Mouse (Mus musculus) embryo, embryonic 10 days (tissue): ENCODE results near the gene Maml3.

Source experiments
- DNase-seq: peaks from one replicate; pipeline ENCODE4 v3.0.0-alpha.2; 2015; ENCODE audit warnings: low spot score

The Maml3 gene

DNA sequence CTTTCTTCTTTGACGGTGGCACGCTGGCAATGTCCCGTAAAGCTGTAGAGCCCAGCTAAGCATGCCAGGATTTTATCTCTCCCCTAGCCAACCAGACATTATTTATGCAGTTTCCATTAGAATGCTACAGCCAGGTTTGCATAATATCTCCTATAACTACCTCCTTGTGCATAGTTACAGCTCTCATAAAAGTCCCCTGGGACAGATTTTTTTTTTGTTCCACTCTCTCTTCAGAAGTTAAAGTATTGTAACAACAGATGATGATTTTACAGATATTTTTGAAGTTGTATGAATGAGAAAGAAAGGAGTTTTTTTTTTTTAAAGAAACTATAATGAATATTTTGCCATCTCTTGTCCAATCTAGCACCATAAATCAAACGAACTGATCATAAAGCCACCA, 232.1 kb downstream of the Maml3 start:
- DNase-seq = no peak

DNA sequence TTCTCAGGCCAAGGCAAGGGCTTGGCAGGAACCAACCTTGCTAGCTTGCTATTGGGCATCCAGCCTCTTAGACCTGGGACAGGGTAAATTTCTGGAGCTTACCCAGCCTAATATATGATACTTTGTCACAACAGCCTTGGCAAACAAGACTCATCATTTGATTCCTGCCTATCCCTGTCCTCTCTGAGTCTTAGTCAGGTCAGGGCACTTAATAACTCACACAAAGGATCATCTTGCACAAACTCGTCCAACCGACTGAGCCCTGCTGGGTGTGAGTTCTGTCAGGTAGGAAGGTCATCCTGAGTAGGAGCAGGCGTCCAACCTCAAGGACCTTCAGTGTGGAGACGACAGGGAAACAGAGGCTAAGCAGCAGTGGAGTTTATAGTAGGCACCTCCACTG, 233.5 kb downstream of the Maml3 start:
- DNase-seq = no peak

DNA sequence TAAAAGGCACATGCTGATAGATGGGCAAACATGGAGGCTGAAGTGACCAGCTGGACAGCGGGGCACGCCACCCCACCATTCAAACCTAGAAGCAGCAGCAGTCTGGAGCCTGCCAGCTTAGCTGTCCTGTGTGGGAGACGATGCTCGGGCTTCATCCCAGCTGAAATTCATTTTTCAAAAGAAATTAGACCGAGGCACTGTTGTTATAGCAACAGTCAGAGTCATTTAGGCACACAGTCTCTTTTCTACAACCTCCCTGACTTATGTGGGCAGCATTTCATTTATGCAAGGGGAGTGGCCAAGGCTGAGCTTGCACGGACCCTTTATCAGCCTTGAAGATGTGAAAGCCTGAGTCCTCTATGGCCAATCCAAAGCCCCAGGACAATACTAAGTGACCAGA, 234.9 kb downstream of the Maml3 start:
- no peak for DNase-seq

DNA sequence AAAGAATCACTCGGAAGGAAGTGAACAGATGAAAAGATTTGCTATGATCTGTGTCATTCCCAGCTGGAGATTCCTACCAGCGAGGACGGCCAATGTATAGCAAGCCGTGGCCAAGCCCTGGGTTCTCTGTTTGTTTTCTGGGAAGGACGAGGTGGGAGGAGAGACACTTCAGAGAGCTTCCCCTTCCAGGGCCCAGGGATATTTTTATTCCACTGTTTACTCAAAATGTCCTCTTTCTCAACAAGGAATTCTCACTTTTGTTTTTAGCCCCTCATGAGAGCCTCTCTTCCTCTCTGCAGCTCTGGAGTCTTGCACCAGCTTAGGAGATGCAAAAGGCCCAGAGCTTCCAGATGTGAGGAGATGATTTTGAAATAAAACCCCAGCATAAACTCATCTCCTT, 236.0 kb downstream of the Maml3 start:
- no peak for DNase-seq

DNA sequence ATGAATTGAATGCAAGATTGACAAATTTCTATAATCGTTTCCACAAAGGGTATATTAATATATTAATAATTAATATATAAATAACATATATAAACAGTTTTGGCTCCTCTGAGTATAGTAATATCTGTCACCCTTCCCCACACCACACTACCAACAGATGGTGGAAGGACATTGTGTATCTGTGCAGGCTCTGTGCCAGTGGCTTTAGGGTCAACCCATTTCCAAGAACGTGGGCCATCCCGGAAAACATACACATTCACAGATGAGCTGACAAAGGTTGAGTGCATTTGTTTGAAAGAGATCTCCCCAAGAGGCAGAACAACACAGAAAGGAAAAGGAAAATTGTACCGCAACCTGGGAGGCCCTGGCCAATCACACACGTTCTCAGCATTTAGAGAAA, 238.4 kb downstream of the Maml3 start:
- DNase-seq = no peak

DNA sequence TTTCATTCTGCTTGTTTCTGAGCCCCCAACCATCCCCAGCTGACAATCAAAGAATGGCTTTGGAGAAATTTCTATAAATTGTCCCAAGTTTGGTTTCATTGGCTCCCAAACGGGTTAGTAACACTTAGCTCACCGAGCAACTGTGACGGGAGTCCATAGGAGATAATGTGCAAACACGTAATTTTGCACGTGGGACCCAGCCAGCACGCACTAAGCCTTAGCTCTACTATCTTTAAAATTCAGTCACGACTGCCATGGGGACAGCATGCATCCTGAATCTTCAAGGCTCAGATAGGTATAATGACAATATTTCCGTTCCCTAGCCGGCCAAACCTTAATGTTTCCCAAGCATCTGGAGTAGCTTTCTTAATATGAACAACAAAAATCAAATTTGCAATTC, 243.2 kb downstream of the Maml3 start:
- no peak for DNase-seq

DNA sequence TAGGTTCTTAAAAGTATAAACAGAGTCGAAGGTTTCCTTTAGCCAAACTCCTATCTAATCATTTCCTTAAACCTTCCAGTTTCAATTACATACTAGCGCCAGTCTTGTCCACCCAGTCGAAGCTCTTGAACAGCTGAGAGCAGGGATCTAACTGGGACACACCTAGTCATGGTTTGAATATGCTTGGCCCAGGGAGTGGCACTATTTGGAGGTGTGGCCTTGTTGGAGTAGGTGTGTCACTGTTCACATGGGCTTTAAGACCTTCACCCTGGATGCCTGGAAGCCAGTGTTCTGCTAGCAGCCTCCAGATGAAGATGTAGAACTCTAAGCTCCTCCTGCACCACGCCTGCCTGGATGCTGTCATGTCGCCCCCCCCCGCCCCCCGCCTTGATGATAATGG, 244.4 kb downstream of the Maml3 start:
- no peak for DNase-seq

DNA sequence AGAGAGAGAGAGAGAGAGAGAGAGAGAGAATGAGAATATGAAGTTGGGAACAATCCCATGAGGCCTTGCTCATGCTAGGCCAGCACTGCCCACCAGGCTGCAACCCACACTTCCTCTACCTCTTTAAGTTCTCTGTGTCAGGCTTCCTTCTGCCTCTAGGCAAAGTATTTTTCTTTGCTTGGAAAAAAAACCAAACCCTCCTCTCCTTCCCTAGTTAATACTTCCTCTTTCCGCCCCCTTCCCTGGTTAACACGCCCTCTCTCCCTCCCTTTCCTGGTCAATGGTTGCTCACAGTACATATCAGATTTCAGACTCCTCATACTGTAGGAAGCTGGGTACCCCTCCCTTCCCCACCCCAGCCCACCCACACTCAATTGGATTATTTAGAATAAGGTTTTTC, 245.7 kb downstream of the Maml3 start:
- no peak for DNase-seq

DNA sequence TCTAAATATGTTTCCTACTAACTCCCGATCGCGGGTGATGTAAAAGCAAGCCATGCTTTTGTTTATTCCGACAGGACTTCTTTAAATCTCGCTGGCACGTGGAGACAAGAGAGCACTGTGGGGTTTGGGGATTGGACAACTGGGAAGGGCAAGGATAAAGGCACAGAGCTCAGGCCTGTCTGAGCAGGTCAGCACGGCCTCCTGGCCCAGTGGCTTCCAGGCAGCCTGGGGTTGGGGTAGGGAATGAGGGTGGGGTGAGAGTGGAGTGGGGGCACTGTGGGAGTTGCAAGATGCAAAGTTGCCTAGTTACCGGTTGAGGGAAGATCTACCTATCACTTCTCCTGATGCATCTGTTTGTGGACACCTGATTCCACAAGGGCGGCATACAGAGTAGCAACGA, 250.7 kb downstream of the Maml3 start:
- no peak for DNase-seq

DNA sequence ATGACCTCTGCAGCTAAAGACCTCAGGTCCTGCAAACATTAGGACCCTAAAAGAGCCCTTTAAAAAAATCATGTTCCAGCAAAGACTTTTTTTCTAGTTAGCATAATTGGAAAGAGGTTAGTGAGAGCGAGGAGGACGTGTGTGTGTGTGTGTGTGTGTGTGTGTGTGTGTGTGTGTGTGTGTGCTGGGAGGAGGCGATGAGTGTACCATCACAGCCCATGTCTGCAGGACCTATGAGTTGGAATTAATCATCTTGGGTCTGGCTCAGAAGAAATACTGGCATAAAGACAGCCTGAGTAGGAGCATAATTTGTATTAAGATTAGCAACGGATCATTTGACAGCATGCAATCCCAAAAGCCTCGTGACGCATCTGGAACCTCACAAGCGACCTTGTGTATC, 251.3 kb downstream of the Maml3 start:
- no peak for DNase-seq

- DNase-seq = no peak
Observed at GRCm38 (mm10) chr3:51852692-51853091, 252.2 kb downstream of the Maml3 start.

DNA sequence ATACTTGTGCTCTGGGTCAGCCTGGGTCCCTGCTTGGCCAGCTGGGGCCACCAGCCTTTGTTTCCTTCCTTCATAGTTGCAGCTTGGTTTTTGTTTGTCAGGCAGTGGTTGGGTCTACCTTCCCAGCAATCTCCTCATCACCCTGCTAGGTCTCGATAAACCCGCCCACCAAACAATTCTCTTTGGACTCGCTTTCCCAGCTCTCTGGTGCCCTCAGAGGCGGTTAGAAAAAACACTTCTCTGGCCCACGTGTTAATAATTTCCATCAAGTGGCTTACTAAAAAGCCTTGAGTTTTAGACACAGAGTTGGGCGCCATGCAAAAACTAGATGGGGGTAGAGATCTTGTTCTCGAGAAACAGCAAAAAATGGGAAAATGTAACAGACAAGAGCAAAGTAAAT, 253.3 kb downstream of the Maml3 start:
- DNase-seq = no peak

DNA sequence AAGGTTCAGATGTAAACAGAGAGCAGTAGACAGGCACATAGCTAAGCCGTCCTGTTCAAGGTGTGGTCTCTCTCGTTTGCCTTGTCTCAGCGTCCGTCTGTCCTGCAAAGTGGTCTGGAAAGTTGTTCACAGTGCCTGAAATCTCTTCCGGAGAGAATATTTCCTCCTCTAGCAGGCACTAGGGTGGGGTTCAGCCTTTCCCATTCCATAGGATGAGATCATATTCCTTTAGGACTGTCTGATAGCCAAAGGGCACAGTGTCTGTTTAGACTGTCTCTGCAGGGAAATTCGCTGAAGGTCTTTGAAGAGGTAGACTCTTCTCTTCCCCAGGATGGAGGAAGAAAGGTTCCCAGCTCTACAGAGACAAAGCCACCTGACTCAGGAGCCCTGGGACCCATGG, 255.4 kb downstream of the Maml3 start:
- DNase-seq = no peak

GRCm38 (mm10) chr3:51847262-51847661, 257.6 kb downstream of the Maml3 start:
- no peak for DNase-seq

DNA sequence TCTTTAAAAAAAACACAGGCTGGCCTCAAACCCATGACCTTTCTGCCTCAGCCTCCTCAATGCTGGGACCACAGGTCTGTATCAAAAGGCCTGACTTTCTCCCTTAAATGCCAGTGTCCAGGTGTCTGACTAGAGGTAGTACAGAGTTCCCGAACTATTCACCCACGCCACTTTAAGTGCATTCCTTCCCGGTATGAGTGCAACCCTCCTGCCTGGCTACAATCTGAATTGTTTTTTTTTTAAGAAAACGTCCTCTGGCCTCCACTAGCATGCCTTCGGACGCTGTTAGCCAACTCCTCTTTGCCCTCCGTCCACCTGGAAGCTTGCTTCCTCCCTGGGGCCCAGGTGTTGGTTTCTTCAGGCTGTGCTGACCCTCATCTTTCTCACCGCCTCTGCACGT, 260.6 kb downstream of the Maml3 start:
- no peak for DNase-seq

GRCm38 (mm10) chr3:51842140-51842539, 262.7 kb downstream of the Maml3 start:
- DNase-seq = no peak

GRCm38 (mm10) chr3:51841598-51841997, 263.3 kb downstream of the Maml3 start:
- DNase-seq = no peak

GRCm38 (mm10) chr3:51841177-51841576, 263.7 kb downstream of the Maml3 start:
- DNase-seq = no peak

DNA sequence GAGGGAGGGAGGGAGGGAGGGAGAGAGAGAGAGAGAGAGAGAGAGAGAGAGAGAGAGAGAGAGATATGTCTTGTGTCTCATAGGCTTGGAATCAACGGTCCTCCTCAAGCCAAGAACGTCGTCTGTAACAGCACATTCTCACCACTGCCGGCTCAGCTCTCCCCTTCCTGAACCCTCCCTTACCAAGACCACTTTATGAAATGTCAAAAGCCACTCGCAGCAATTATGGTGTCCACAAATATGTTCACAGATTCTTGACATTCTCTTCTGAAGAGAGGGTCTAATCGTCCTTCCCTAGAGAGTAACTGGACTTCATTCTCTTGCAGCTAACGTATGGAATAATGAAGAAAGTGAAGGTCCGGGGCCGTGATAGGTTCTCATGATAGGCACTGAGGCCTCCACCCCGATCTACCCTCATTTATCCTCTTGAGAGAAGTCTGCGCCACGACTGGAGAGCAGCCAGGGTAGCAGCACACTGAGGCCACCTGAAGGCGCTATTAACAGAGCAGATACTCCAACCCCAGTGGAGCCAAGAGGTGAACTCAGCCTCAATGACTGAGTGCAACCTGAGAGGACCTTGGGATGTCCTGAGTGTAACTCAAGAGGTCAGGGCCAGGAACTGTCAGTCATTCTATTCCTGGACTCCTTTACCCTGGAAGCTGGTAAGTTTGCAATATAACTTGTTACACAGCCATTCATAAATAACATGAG, 264.6 kb downstream of the Maml3 start:
- DNase-seq = no peak

DNA sequence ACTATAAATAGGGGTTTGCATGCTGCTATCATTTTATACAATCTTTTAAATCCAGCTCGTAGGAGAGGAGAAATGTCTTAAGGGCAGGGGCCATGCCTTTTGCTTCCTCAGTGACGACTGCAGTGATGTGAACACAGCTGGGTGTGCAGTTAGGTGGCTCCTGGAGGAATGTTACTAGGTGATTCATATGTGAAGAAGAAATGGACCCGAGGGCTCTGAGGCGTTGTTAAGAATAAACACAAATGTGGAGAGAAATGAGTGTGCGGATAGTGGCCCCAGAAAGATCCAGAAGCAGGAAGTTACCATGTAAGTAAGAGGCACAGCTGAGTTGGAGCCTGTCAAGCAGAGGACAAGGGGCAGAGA, 265.5 kb downstream of the Maml3 start:
- no peak for DNase-seq

DNA sequence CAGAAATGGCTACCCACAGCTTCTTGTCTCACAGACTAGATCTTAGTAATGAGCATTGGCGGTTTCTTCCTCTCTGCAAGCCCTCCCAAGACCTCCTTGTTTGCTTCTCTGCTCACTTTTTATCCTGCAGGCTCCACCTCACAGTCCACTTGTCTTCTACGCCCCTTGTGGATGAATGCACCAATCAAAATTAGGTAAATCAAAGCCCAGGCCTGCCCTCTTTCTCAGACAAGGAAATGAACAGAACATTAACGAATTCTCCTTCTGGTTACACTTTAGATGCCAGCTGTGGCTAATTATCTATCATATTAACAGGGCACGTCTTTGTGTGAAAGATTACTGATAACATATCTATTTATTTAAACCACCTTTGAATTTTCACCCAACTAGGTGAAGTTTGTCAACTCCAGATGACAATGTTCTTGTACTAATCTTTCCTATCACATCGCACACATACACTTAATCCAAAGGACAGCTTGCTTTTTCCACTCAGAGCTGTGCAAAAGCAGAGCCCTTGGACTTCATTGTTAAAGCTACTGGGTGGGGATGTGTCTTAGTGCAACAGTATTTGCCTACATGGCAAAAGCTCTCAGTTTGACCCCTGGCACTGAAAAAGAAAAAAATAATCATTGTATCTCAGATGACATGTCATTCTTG, 266.1 kb downstream of the Maml3 start:
- DNase-seq = no peak

GRCm38 (mm10) chr3:51832985-51833384, 271.9 kb downstream of the Maml3 start:
- DNase-seq = no peak

DNA sequence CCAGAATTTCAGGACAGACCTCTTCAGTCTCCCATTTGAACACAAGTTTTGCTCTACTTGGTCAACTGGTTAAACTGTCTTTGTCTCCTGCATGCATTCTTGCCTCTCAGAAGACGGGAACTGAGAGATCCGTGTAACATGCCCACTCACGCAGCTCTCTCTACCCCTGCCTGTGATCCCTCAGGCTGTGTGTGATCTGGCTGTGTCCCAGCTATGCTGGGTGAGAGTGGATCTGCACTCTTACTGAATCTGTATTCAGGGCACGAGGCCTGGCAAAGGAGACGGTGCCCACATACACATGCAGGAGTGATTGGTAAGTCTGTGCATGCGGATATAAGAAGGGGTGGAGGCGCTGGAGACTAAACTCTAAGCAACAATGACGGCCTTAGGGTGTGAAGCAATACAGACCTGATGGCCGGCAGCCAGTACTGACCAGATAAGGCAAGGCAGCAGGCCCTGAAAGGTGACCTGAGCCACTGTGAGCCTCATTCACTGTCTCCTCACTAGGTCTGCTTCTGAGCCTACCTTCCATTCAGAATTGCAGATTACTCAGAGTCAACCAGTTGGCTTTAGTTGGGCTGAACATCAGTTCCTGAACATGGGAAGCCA, 274.0 kb downstream of the Maml3 start:
- DNase-seq = no peak

GRCm38 (mm10) chr3:51825530-51825929, 279.3 kb downstream of the Maml3 start:
- DNase-seq = no peak
